Mouse (Mus musculus) cerebellum, adult 2 months (tissue): ENCODE data around the gene Mpnd.

Experiments used
- CTCF ChIP-seq: fragments of 200-500 bp; IDR thresholded peaks from 2 replicates; pipeline ENCODE4 v1.5.1; 2011; ENCODE audit warnings: low read depth, mild to moderate bottlenecking, control low read depth, low read length, moderate library complexity, borderline replicate concordance; ENCODE audit not compliant: insufficient read depth
- POLR2A ChIP-seq: fragments of 200-500 bp; IDR thresholded peaks from 2 replicates; pipeline ENCODE4 v1.6.1; 2011; ENCODE audit warnings: low read length, control low read depth, borderline replicate concordance; ENCODE audit not compliant: insufficient read depth

- TF ChIP-seq CTCF (no peak), POLR2A (no peak)
These were observed 15.8 kb downstream of the Mpnd start for GRCm38 (mm10) chr17:56021161-56021910.
